Mouse (Mus musculus) CH12.LX (cell line): ENCODE data around the gene Hspa1l. TPM values are rescaled to one million over a fixed set of nuclear protein-coding genes. Genes with fewer than 3 reads are reported as not detected.

Experiments
- DNase-seq: peaks from one replicate; pipeline ENCODE4 v3.0.0-alpha.2; 2013; ENCODE audit errors: extremely low read depth
- H3K27ac ChIP-seq: 2 replicates; pipeline ENCODE4 v1.5.1; 2012; ENCODE audit warnings: low read depth, mild to moderate bottlenecking, control low read depth, moderate library complexity; ENCODE audit not compliant: insufficient read depth
- H3K27me3 ChIP-seq: replicated peaks from 2 replicates; pipeline ENCODE3; 2012; ENCODE audit warnings: inconsistent platforms
- H3K36me3 ChIP-seq, 2 experiments: replicated peaks in 1 of 2; 2 replicates each; pipeline versions ENCODE3 to v1.6.1; 2012; ENCODE audit warnings: inconsistent platforms in 1 of 2, low read length in 1 of 2, mild to moderate bottlenecking in 1 of 2, mixed read lengths in 1 of 2, moderate library complexity in 1 of 2; ENCODE audit not compliant: control insufficient read depth in 1 of 2, insufficient read depth in 1 of 2
- H3K4me1 ChIP-seq, 2 experiments: 2 replicates each; pipeline ENCODE4 v1.6.1; 2012; ENCODE audit warnings: inconsistent platforms in 1 of 2, moderate library complexity in 1 of 2; ENCODE audit not compliant: insufficient read depth in 2 of 2, control insufficient read depth in 1 of 2
- H3K4me2 ChIP-seq: 2 replicates; pipeline ENCODE4 v1.6.1; 2012; ENCODE audit warnings: low read depth, mild to moderate bottlenecking, control low read depth; ENCODE audit not compliant: poor library complexity, insufficient read depth, severe bottlenecking
- H3K4me3 ChIP-seq, 3 experiments: fragments of 150-350 bp in 1 of 3; sonication (generic) in 1 of 3; replicated peaks in 1 of 3; 2 replicates each; pipeline versions ENCODE3 to v1.5.1; 2011 to 2012; ENCODE audit warnings: low read depth in 2 of 3, low read length in 2 of 3, mild to moderate bottlenecking in 2 of 3, moderate library complexity in 2 of 3, control low read depth in 1 of 3, improper control_type of control experiment in 1 of 3, inconsistent platforms in 1 of 3, mixed read lengths in 1 of 3; ENCODE audit not compliant: poor library complexity in 1 of 3
- H3K79me2 ChIP-seq: replicated peaks from 2 replicates; pipeline ENCODE4 v1.6.1; 2012; ENCODE audit warnings: mild to moderate bottlenecking, moderate library complexity; ENCODE audit not compliant: control insufficient read depth, poor library complexity, insufficient read depth, severe bottlenecking; ENCODE audit errors: extremely low read depth
- H3K9ac ChIP-seq: 2 replicates; pipeline ENCODE4 v1.6.1; 2012; ENCODE audit warnings: low read depth, mild to moderate bottlenecking, control low read depth, moderate library complexity; ENCODE audit not compliant: insufficient read depth
- H3K9me3 ChIP-seq: replicated peaks from 2 replicates; pipeline ENCODE3; 2012; ENCODE audit warnings: low read length, inconsistent platforms, mixed read lengths
- BHLHE40 ChIP-seq: IDR thresholded peaks from 2 replicates; pipeline ENCODE4 v1.6.1; 2011; ENCODE audit warnings: mild to moderate bottlenecking, low read depth, low read length, improper control_type of control experiment
- CHD1 ChIP-seq: IDR thresholded peaks from 2 replicates; pipeline ENCODE4 v1.6.1; 2012; ENCODE audit warnings: low read depth, low read length, improper control_type of control experiment, inconsistent platforms
- CHD2 ChIP-seq: IDR thresholded peaks from 2 replicates; pipeline ENCODE4 v1.6.1; 2011; ENCODE audit warnings: low read length, improper control_type of control experiment
- CTCF ChIP-seq, 2 experiments: IDR thresholded peaks in 1 of 2; conservative IDR thresholded peaks in 1 of 2; 2 replicates each; pipeline ENCODE4 v1.5.1; 2011 to 2012; ENCODE audit warnings: low read depth in 2 of 2, low read length in 2 of 2, improper control_type of control experiment in 1 of 2, inconsistent platforms in 1 of 2, mild to moderate bottlenecking in 1 of 2, moderate library complexity in 1 of 2
- E2F4 ChIP-seq: IDR thresholded peaks from 2 replicates; pipeline ENCODE4 v1.6.1; 2011; ENCODE audit warnings: low read depth, low read length, improper control_type of control experiment; ENCODE audit not compliant: insufficient replicate concordance
- ELF1 ChIP-seq: IDR thresholded peaks from 2 replicates; pipeline ENCODE4 v1.6.1; 2014; ENCODE audit warnings: low read depth, mild to moderate bottlenecking, inconsistent platforms, low read length, improper control_type of control experiment
- EP300 ChIP-seq: IDR thresholded peaks from 2 replicates; pipeline ENCODE4 v1.6.1; 2011; ENCODE audit warnings: low read length, improper control_type of control experiment
- ETS1 ChIP-seq: conservative IDR thresholded peaks from 2 replicates; pipeline ENCODE4 v1.6.1; 2012; ENCODE audit warnings: low read depth, mild to moderate bottlenecking, inconsistent platforms, low read length, improper control_type of control experiment, moderate library complexity
- GABPA ChIP-seq: IDR thresholded peaks from 2 replicates; pipeline ENCODE4 v1.6.1; 2012; ENCODE audit warnings: low read depth, low read length, improper control_type of control experiment, inconsistent platforms; ENCODE audit not compliant: insufficient replicate concordance
- HCFC1 ChIP-seq: IDR thresholded peaks from 2 replicates; pipeline ENCODE4 v1.6.1; 2012; ENCODE audit warnings: low read depth, mild to moderate bottlenecking, inconsistent platforms, low read length, improper control_type of control experiment
- IRF4 ChIP-seq: IDR thresholded peaks from 2 replicates; pipeline ENCODE4 v1.6.1; 2014; ENCODE audit warnings: low read depth, mild to moderate bottlenecking, inconsistent platforms, low read length, improper control_type of control experiment
- JUN ChIP-seq: IDR thresholded peaks from 2 replicates; pipeline ENCODE4 v1.6.1; 2011; ENCODE audit warnings: low read depth, mild to moderate bottlenecking, low read length, improper control_type of control experiment, moderate library complexity; ENCODE audit not compliant: insufficient read depth
- JUND ChIP-seq: conservative IDR thresholded peaks from 2 replicates; pipeline ENCODE4 v1.6.1; 2011; ENCODE audit warnings: low read depth, low read length, improper control_type of control experiment
- KAT2A ChIP-seq: IDR thresholded peaks from 2 replicates; pipeline ENCODE4 v1.6.1; 2012; ENCODE audit warnings: low read length, improper control_type of control experiment, inconsistent platforms; ENCODE audit not compliant: insufficient replicate concordance
- MAFK ChIP-seq: IDR thresholded peaks from 2 replicates; pipeline ENCODE4 v1.6.1; 2011; ENCODE audit warnings: low read length, improper control_type of control experiment; ENCODE audit not compliant: insufficient replicate concordance
- MAX ChIP-seq: IDR thresholded peaks from 2 replicates; pipeline ENCODE4 v1.6.1; 2011; ENCODE audit warnings: low read length, improper control_type of control experiment
- MAZ ChIP-seq: IDR thresholded peaks from 2 replicates; pipeline ENCODE4 v1.6.1; 2012; ENCODE audit warnings: low read depth, mild to moderate bottlenecking, inconsistent platforms, low read length, improper control_type of control experiment, moderate library complexity
- MEF2A ChIP-seq: IDR thresholded peaks from 2 replicates; pipeline ENCODE4 v1.6.1; 2014; ENCODE audit warnings: low read depth, mild to moderate bottlenecking, inconsistent platforms, low read length, improper control_type of control experiment, borderline replicate concordance
- MXI1 ChIP-seq: IDR thresholded peaks from 2 replicates; pipeline ENCODE4 v1.6.1; 2011; ENCODE audit warnings: mild to moderate bottlenecking, low read depth, low read length, improper control_type of control experiment
- MYC ChIP-seq: IDR thresholded peaks from 2 replicates; pipeline ENCODE4 v1.6.1; 2011; ENCODE audit warnings: low read depth, mild to moderate bottlenecking, improper control_type of control experiment, low read length
- NELFE ChIP-seq: IDR thresholded peaks from 2 replicates; pipeline ENCODE4 v1.6.1; 2011; ENCODE audit warnings: low read depth, low read length, improper control_type of control experiment
- NRF1 ChIP-seq: IDR thresholded peaks from 2 replicates; pipeline ENCODE4 v1.6.1; 2014; ENCODE audit warnings: low read depth, mild to moderate bottlenecking, inconsistent platforms, low read length, improper control_type of control experiment, moderate library complexity
- PAX5 ChIP-seq: IDR thresholded peaks from 2 replicates; pipeline ENCODE4 v1.6.1; 2012; ENCODE audit warnings: low read length, inconsistent platforms, mixed read lengths
- POLR2A ChIP-seq: IDR thresholded peaks from 2 replicates; pipeline ENCODE4 v1.6.1; 2011; ENCODE audit warnings: low read depth, mild to moderate bottlenecking, improper control_type of control experiment, low read length
- POLR2AphosphoS2 ChIP-seq: IDR thresholded peaks from 2 replicates; pipeline ENCODE4 v1.6.1; 2011; ENCODE audit warnings: low read depth, low read length, improper control_type of control experiment
- RAD21 ChIP-seq: IDR thresholded peaks from 2 replicates; pipeline ENCODE4 v1.6.1; 2011; ENCODE audit warnings: low read depth, mild to moderate bottlenecking, low read length, improper control_type of control experiment, moderate library complexity
- RCOR1 ChIP-seq: conservative IDR thresholded peaks from 2 replicates; pipeline ENCODE4 v1.6.1; 2012; ENCODE audit warnings: low read depth, mild to moderate bottlenecking, inconsistent platforms, low read length, improper control_type of control experiment
- SIN3A ChIP-seq: IDR thresholded peaks from 2 replicates; pipeline ENCODE4 v1.6.1; 2012; ENCODE audit warnings: low read length, improper control_type of control experiment, inconsistent platforms
- SMC3 ChIP-seq: IDR thresholded peaks from 2 replicates; pipeline ENCODE4 v1.6.1; 2011; ENCODE audit warnings: low read depth, low read length, improper control_type of control experiment
- TBP ChIP-seq: conservative IDR thresholded peaks from 2 replicates; pipeline ENCODE4 v1.6.1; 2011; ENCODE audit warnings: low read depth, low read length, improper control_type of control experiment
- TCF12 ChIP-seq: IDR thresholded peaks from 2 replicates; pipeline ENCODE4 v1.6.1; 2014; ENCODE audit warnings: low read depth, mild to moderate bottlenecking, inconsistent platforms, low read length, improper control_type of control experiment
- UBTF ChIP-seq: IDR thresholded peaks from 2 replicates; pipeline ENCODE4 v1.6.1; 2012; ENCODE audit warnings: low read depth, mild to moderate bottlenecking, inconsistent platforms, low read length, improper control_type of control experiment, moderate library complexity
- USF1 ChIP-seq: IDR thresholded peaks from 2 replicates; pipeline ENCODE4 v1.6.1; 2014; ENCODE audit warnings: low read depth, mild to moderate bottlenecking, inconsistent platforms, low read length, improper control_type of control experiment
- USF2 ChIP-seq: conservative IDR thresholded peaks from 2 replicates; pipeline ENCODE4 v1.6.1; 2011; ENCODE audit warnings: low read depth, low read length, improper control_type of control experiment
- ZC3H11A ChIP-seq: IDR thresholded peaks from 2 replicates; pipeline ENCODE4 v1.6.1; 2012; ENCODE audit warnings: low read depth, mild to moderate bottlenecking, inconsistent platforms, low read length, improper control_type of control experiment
- ZKSCAN1 ChIP-seq: IDR thresholded peaks from 2 replicates; pipeline ENCODE4 v1.6.1; 2012; ENCODE audit warnings: low read depth, inconsistent platforms, low read length, improper control_type of control experiment, borderline replicate concordance
- ZMIZ1 ChIP-seq: IDR thresholded peaks from 2 replicates; pipeline ENCODE4 v1.6.1; 2012; ENCODE audit warnings: low read depth, mild to moderate bottlenecking, inconsistent platforms, low read length, improper control_type of control experiment
- ZNF384 ChIP-seq: IDR thresholded peaks from 2 replicates; pipeline ENCODE4 v1.6.1; 2012; ENCODE audit warnings: low read depth, low read length, improper control_type of control experiment, inconsistent platforms
- dilution Hi-C: fragments of 300-500 bp; cut with MboI; formaldehyde crosslinking; loops from 2 replicates; pipeline ENCODE4 v1.14.3; 2020; ENCODE audit warnings: low sequenced_read_pairs; ENCODE audit not compliant: extremely low pct_unique_long_range_greater_than_20kb, extremely low pct_ligation_motif_present
- in situ Hi-C: fragments of 300-500 bp; cut with MboI; formaldehyde crosslinking; loops from 3 replicates; pipeline ENCODE4 v1.14.3; 2019; ENCODE audit warnings: low sequenced_read_pairs, low pct_ligation_motif_present, low pct_unique_long_range_greater_than_20kb, mixed read lengths
- polyA plus RNA-seq: library from polyadenylated mRNA; unstranded; fragments of >175 nt; gene quantifications from 2 replicates; pipeline ENCODE4 v1.2.1, GENCODE M21; 2012; ENCODE audit warnings: low read depth; ENCODE audit not compliant: insufficient read length
- total RNA-seq, 2 experiments: library from RNA; depleted of rRNA; stranded (reverse); fragments of 300-350 nt in 1 of 2; fragments of >200 nt in 1 of 2; gene quantifications; 2 replicates each; pipeline ENCODE4 v1.2.3; 2012 to 2014

The Hspa1l gene
- total and polyA plus RNA-seq, 3 experiments, result 0.30 to 1.4 TPM; not detected in 1

DNA sequence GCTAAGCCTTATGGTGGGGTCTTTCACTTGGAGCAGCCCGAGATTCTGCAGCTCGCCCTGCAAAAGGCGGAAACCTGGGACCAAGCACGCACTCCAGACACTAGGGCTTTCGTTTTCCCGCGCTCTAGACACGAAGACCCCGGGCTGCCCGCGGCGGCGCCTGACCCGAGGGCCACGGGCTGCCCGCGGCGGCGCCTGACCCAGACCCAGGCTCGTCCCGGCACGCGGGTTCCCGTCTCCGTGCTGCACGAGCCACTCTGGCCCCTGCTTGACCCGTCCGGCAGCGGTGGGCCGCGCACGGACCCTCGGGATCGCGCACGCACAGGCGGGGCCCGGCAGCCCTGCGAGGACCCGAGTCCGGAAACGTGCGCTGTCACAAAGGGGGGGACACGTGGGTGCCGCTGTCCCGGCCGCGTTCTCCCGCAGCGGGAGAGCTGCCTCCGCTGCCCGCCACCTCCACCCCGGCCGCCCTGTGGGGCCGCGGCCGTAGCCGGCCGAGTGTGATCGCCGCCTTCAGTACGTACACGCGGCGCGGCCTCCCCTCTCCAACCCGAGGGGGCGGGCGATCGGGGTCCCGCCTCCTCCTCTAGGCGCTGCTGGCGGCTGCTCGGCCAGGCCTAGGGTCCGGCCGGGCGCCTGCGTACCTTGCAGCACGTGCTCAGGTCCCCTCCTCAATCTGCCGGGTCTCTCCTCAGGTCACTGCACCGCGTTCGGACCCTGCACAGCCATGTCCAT, 28.4 kb downstream of the Hspa1l start, which contains the start of gene Vars:
Gene Vars, plus strand, starts transcription at position 271 of the 735 bp plus-strand sequence.
- in situ Hi-C loops (no loop called here), dilution Hi-C loops (no loop called here)
- DNase-seq, result peak; percentile 82
- peak within 1 kb of the TSS; percentile 100 for H3K9ac ChIP-seq
- H3K27me3 ChIP-seq, result no peaks in the 10 kb centered on the region
- peaks cover 35% of the 10 kb centered on the region for H3K79me2 ChIP-seq
- TF ChIP-seq CHD2 (no peak; the same call in 1 of the 2 replicates), TBP (peak; percentile 50; the same call in 1 of the 2 replicates), SMC3 (no peak), NELFE (peak; percentile 82), UBTF (peak; percentile 87), ZKSCAN1 (no peak), ZMIZ1 (peak; percentile 78), JUND (no peak), RAD21 (no peak), ETS1 (no peak), MAZ (no peak), USF1 (no peak; the same call in 1 of the 2 replicates), E2F4 (peak; percentile 90), POLR2AphosphoS2 (no peak), BHLHE40 (peak; percentile 80), CTCF (conservative IDR thresholded peaks at IDR 0.05 in 1 of 2, IDR thresholded peaks at IDR 0.05 in 1 of 2; ENCODE audit: low read depth in 2 of 2, low read length in 2 of 2) (no peak), ELF1 (peak; percentile 64; the same call in 1 of the 2 replicates), PAX5 (no peak), JUN (no peak), EP300 (no peak), TCF12 (peak; percentile 54), ZNF384 (no peak), IRF4 (no peak; the same call in 1 of the 2 replicates), MAX (peak; percentile 92), POLR2A (peak; percentile 78), MEF2A (peak; percentile 43), USF2 (no peak; the same call in 1 of the 2 replicates), NRF1 (peak; percentile 77), MXI1 (peak; percentile 96), ZC3H11A (no peak), HCFC1 (peak; percentile 64), RCOR1 (no peak; the same call in 1 of the 2 replicates), GABPA (no peak), MAFK (no peak), MYC (peak; percentile 83; the same call in 1 of the 2 replicates), CHD1 (no peak), SIN3A (peak; percentile 69), KAT2A (0 out of 2 replicates have a peak, but pooled peaks have one; percentile 57)
- peaks cover 36% of the 10 kb centered on the region for H3K9me3 ChIP-seq
- peaks cover 49 to 59% of the 10 kb centered on the region in 2 experiments for H3K36me3 ChIP-seq
- peak within 1 kb of the TSS; percentile 100 for H3K27ac ChIP-seq
- peak within 1 kb of the TSS; percentile 84 to 94 (median 86) for H3K4me3 ChIP-seq
- peaks cover 5 to 8% of the 10 kb centered on the region in 2 experiments; a peak in 2 of 4 replicates for H3K4me1 ChIP-seq
- peak within 1 kb of the TSS; percentile 30 for H3K4me2 ChIP-seq
